Mouse (Mus musculus) C3H10T1/2 (cell line): ENCODE data around the gene Cldnd1. TPM values are rescaled to one million over a fixed set of nuclear protein-coding genes. Genes with fewer than 3 reads are reported as not detected.

Source experiments
- polyA plus RNA-seq, 2 experiments: library from polyadenylated mRNA; unstranded; fragments of >200 nt; fragmentation: generic; extraction: Trizol; gene quantifications; one replicate each; pipeline ENCODE4 v1.2.1; 2012; ENCODE audit warnings: missing spikeins in 2 of 2

Cldnd1 gene
- polyA plus RNA-seq: 10 to 100 TPM in 1 of 2 experiments, 1 to 10 TPM in 1; 5.2 to 29.0 TPM

DNA sequence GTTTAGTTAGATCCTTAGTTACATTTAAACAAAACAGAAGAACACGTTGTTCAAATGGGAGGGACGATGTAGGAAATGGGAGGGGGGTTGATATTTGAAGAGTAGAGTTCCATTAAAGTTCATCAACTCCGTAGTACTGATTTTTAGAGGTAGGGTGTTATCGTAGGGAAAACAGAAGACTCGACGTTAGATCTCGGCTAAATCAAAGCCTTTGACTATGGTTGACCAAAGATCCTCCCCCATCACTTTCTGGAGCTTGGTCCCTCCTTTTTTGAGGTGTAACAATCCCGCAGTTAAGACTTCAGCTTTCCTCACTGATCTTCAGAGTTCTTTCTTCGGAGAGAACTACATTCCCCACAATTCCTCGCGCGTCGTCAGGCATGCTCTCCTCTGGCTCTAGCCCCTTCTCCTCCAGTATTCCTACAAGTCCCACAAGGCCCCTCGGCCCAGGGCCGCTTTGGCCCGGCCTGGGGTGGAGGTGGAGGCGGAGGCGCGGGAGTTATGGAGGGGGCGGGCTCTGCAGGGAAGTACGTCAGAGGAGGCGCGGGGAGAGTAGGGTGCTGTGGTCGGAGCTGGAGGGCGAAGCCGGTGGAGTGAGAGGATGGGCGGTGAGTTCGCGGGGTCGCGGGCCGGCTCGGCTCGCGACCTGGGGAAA lies at the start of gene Cldnd1:
Cldnd1 (plus strand) TSS at position 434 of the 655 bp plus-strand sequence.

DNA sequence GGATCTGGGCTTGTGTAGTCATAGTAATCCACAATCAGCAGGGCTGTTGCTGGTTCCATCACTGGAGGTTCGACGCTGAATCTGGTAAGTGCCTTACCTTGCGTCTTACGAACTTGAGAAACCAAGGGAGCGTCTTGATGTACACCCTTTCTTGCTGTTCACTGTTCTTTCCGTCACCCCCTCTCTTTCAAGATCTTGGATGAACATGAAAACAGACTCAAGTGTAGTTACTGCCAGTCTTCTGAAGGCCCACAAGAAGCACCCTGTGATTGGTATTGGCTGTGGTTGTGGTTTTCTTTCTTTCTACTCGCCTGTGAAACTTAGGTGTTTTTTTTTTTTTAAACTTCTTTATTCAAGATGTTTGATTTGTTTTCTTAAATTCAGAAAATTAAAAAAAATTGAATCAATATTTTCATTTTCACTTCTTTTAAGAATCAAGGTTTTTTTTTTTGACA lies 9.0 kb upstream of the Cldnd1 start, which contains the start of gene Gpr15:
Gpr15 (minus strand) TSS at position 405 of the 455 bp plus-strand sequence.

DNA sequence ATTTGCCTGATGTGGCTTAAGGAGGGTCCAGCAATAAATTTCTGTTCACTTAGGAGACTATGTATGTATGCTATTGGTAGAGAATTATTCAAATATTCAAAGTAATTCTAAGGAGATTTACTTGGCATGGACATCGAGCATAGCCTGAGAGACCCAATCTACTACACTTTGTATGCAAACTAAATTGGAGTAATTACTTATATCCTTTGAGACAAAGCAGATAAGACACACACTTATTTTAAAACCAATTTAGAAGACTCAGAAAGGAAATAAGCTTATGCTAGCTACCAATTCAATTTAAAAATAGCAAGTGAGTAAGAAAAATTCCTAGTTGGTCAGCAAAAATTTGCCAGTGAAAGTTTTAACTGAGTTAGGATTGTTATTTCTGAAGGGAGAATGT lies 35.4 kb downstream of the Cldnd1 start, which contains the start of gene Olfr172:
Olfr172 (minus strand) TSS at position 101 of the 400 bp plus-strand sequence.

Other genes starting within 250 kb of the Cldnd1 start
- under 1 TPM; 0.15 to 0.25 TPM for gene St3gal6, start 203.7 kb upstream of the Cldnd1 start, polyA plus RNA-seq
- gene Gm813, start 110.9 kb upstream of the Cldnd1 start, polyA plus RNA-seq: not detected
- gene E330017A01Rik, start 89.2 kb upstream of the Cldnd1 start, polyA plus RNA-seq: not detected
- 1 to 10 TPM; 1.5 to 4.1 TPM for gene Cpox, start 57.6 kb upstream of the Cldnd1 start, polyA plus RNA-seq
- not detected for gene Gpr15, start 8.8 kb upstream of the Cldnd1 start, polyA plus RNA-seq
- gene Olfr172, start 35.3 kb downstream of the Cldnd1 start, polyA plus RNA-seq: not detected
- gene Olfr173, start 72.4 kb downstream of the Cldnd1 start, polyA plus RNA-seq: under 1 TPM in 1 of 2 experiments, not detected in 1; 0.01 TPM
- not detected for gene Olfr175-ps1, start 98.9 kb downstream of the Cldnd1 start, polyA plus RNA-seq
- gene Olfr177, start 146.9 kb downstream of the Cldnd1 start, polyA plus RNA-seq: not detected
- gene Olfr178, start 164.2 kb downstream of the Cldnd1 start, polyA plus RNA-seq: not detected
- gene Olfr181, start 200.8 kb downstream of the Cldnd1 start, polyA plus RNA-seq: not detected
- not detected for gene Olfr180, start 201.5 kb downstream of the Cldnd1 start, polyA plus RNA-seq